25 mouse cellular contexts compared by ENCODE assay signal in the genomic region with DNA sequence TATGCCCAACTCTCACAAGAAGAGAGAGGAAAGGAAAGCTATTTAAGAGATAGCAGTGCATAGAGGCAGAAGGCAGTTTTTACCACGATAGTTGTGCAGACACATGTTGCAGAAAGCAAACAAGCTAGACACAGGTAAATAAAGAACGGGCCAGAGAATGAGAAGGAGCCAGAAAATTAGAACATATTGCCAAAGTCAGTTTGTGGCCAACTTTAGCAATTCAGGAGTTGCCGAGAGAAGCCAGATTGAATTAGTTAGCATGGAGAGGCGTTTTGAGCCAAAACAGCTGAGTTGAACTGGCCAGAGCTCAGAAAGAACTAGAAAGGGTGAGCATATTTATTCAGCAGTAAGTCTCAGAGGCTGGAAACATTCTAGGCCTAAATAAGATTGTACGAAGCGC. TPM values are rescaled to one million over a fixed set of nuclear protein-coding genes. Genes with fewer than 3 reads are reported as not detected.
"Had no signal": no experiment of that assay in that cellular context is flagged by ENCODE, and none has a peak within 500 bp of the region (broad histone marks: within the 10 kb centered on the region; RNA-seq: fewer than 3 reads in every experiment).

No protein-coding gene starts in this region.

- H3K27me3 ChIP-seq: kidney, embryonic 15.5 days; limb, embryonic 13.5 days; liver, embryonic 13.5 days had no signal

- H3K27ac ChIP-seq: kidney, embryonic 15.5 days; limb, embryonic 10.5 days; limb, embryonic 13.5 days; liver, embryonic 13.5 days had no signal

- H3K4me3 ChIP-seq: kidney, embryonic 15.5 days; limb, embryonic 10.5 days; limb, embryonic 13.5 days; liver, embryonic 13.5 days had no signal

- H3K4me2 ChIP-seq: kidney, embryonic 15.5 days; limb, embryonic 13.5 days; liver, embryonic 13.5 days; lung, embryonic 14.5 days; midbrain, embryonic 11.5 days had no signal

- DNase-seq: kidney, adult 8-10 months; kidney, postnatal 10 days; kidney, postnatal 36 days; layer of hippocampus, postnatal 36 days; liver; liver, embryonic 13.5 days; lung, embryonic 14.5 days; lung, postnatal 10 days; midbrain, embryonic 14.5 days; thymus, adult 18-20 months; thymus, postnatal 36 days had no signal

- H3K9me3 ChIP-seq: kidney, embryonic 15.5 days; limb, embryonic 10.5 days; limb, embryonic 13.5 days; liver, embryonic 13.5 days had no signal

- H3K9ac ChIP-seq: kidney, embryonic 15.5 days; limb, embryonic 13.5 days; liver, embryonic 13.5 days; lung, embryonic 14.5 days had no signal

RNA-seq across cellular contexts. Expression of gene 4930562C15Rik, which starts 57.0 kb away (rescaled TPM):
- total RNA-seq: layer of hippocampus, adult 8-10 months; layer of hippocampus, postnatal 10 days; layer of hippocampus, postnatal 36 days; left cerebral cortex, adult 8-10 months; left cerebral cortex, postnatal 14 days; megakaryocyte progenitor cell, adult 5-6 weeks; megakaryocyte-erythroid progenitor cell, adult 5-6 weeks; midbrain, postnatal 0 days had no signal
- polyA plus RNA-seq: liver, embryonic 13.5 days; small intestine, adult 2 months; spleen, adult 2 months; urinary bladder, adult 2 months had no signal
